9 mouse cellular contexts compared by ENCODE assay signal in genomic region chr2:38950281-38950719, GRCm38 (mm10). TPM values are rescaled to one million over a fixed set of nuclear protein-coding genes. Genes with fewer than 3 reads are reported as not detected.
DNase-seq lines count a peak whose midpoint lies in the region; ATAC-seq and TF ChIP-seq lines count a peak whose summit lies in the region.
"Had no signal": no experiment of that assay in that cellular context is flagged by ENCODE, and none has a peak within 500 bp of the region (broad histone marks: within the 10 kb centered on the region; RNA-seq: fewer than 3 reads in every experiment).

No protein-coding gene starts in this region.

- H3K4me1 ChIP-seq in forebrain, embryonic 12.5 days: no peaks in the 10 kb centered on the region
- no peaks in the 10 kb centered on the region for H3K4me1 ChIP-seq in forebrain, embryonic 10.5 days
- peaks cover 8% of the 10 kb centered on the region for H3K4me1 ChIP-seq in cerebellum, adult 2 months (ENCODE audit: control insufficient read depth, insufficient read depth, low read length)
- no peaks in the 10 kb centered on the region for H3K4me1 ChIP-seq in midbrain, embryonic 16.5 days (ENCODE audit: control insufficient read depth, insufficient read depth, low read length)
- H3K4me1 ChIP-seq in stomach, postnatal 0 days (replicated peaks; ENCODE audit: control insufficient read depth, insufficient read depth): no peaks in the 10 kb centered on the region

- intact Hi-C loops in gastrocnemius, postnatal 14 days (cut with DNase I; ENCODE audit: low total_unique reads): no loop called here
- intact Hi-C loops in left cerebral cortex, postnatal 14 days (cut with DNase I): no loop called here

- no peak overlapping the region for H3K9ac ChIP-seq in forebrain, embryonic 12.5 days
- H3K9ac ChIP-seq in midbrain, embryonic 16.5 days (ENCODE audit: low read depth, low read length): no peak overlapping the region
- no peak overlapping the region for H3K9ac ChIP-seq in stomach, postnatal 0 days (ENCODE audit: low read length)

- no peak for TF ChIP-seq POLR2A in cerebellum, adult 2 months (IDR thresholded peaks at IDR 0.05; ENCODE audit: borderline replicate concordance, insufficient read depth, low read length)

- H3K27ac ChIP-seq in forebrain, embryonic 12.5 days: no peak overlapping the region
- no peak overlapping the region for H3K27ac ChIP-seq in forebrain, embryonic 10.5 days
- H3K27ac ChIP-seq in cerebellum, adult 2 months (ENCODE audit: insufficient read depth, low read length): no peak overlapping the region
- H3K27ac ChIP-seq in midbrain, embryonic 16.5 days (ENCODE audit: low read length): no peak overlapping the region
- H3K27ac ChIP-seq in stomach, postnatal 0 days (replicated peaks): no peak overlapping the region

- TF ChIP-seq EP300 in stomach, postnatal 0 days (optimal IDR thresholded peaks at IDR 0.05): no peak

- H3K9me3 ChIP-seq in forebrain, embryonic 12.5 days: no peaks in the 10 kb centered on the region
- no peaks in the 10 kb centered on the region for H3K9me3 ChIP-seq in forebrain, embryonic 10.5 days
- no peaks in the 10 kb centered on the region for H3K9me3 ChIP-seq in midbrain, embryonic 16.5 days (replicated peaks; ENCODE audit: control insufficient read depth, low read length, poor library complexity, severe bottlenecking)
- no peaks in the 10 kb centered on the region for H3K9me3 ChIP-seq in stomach, postnatal 0 days (ENCODE audit: control insufficient read depth, low read length)

- no peak for DNase-seq in forebrain, embryonic 10.5 days (ENCODE audit: extremely low spot score, low spot score)
- peak; percentile 83 to 85 for DNase-seq in cerebellum, adult 2 months
- peak; percentile 78 for DNase-seq in gastrocnemius, postnatal 14 days
- peak; percentile 66 for DNase-seq in kidney, adult 18-20 months
- peak; percentile 83 to 94 for DNase-seq in left cerebral cortex, postnatal 14 days (ENCODE audit: low spot score in 2 of 2)
- peak; percentile 87 for DNase-seq in stomach, postnatal 0 days (ENCODE audit: low spot score)

- WGBS in forebrain, embryonic 12.5 days: 69% methylated on average over 7 of the region's 7 CpGs
- WGBS in forebrain, embryonic 10.5 days: 87% methylated on average over 7 of the region's 7 CpGs
- WGBS in cerebellum, adult 2 months: 5% methylated on average over 7 of the region's 7 CpGs
- 60% methylated on average over 7 of the region's 7 CpGs for WGBS in midbrain, embryonic 16.5 days
- WGBS in stomach, postnatal 0 days: 48% methylated on average over 7 of the region's 7 CpGs

- no peaks in the 10 kb centered on the region for H3K36me3 ChIP-seq in forebrain, embryonic 12.5 days (replicated peaks)
- no peaks in the 10 kb centered on the region for H3K36me3 ChIP-seq in forebrain, embryonic 10.5 days (replicated peaks)
- H3K36me3 ChIP-seq in midbrain, embryonic 16.5 days (ENCODE audit: control insufficient read depth, insufficient read depth, low read length): no peaks in the 10 kb centered on the region
- no peaks in the 10 kb centered on the region for H3K36me3 ChIP-seq in stomach, postnatal 0 days (ENCODE audit: control insufficient read depth, insufficient read depth, low read length)

- H3K27me3 ChIP-seq in forebrain, embryonic 12.5 days: no peaks in the 10 kb centered on the region
- H3K27me3 ChIP-seq in forebrain, embryonic 10.5 days (ENCODE audit: poor library complexity, severe bottlenecking): no peaks in the 10 kb centered on the region
- H3K27me3 ChIP-seq in cerebellum, adult 2 months (ENCODE audit: control insufficient read depth, insufficient read depth, low read length): no peaks in the 10 kb centered on the region
- no peaks in the 10 kb centered on the region for H3K27me3 ChIP-seq in midbrain, embryonic 16.5 days (ENCODE audit: control insufficient read depth, insufficient read depth, low read depth, low read length)
- H3K27me3 ChIP-seq in stomach, postnatal 0 days (ENCODE audit: control insufficient read depth, insufficient read depth, low read length): no peaks in the 10 kb centered on the region

- H3K4me2 ChIP-seq in forebrain, embryonic 12.5 days: no peak overlapping the region
- H3K4me2 ChIP-seq in midbrain, embryonic 16.5 days (ENCODE audit: low read length): no peak overlapping the region
- no peak overlapping the region for H3K4me2 ChIP-seq in stomach, postnatal 0 days (replicated peaks; ENCODE audit: low read depth)

- no peak overlapping the region for H3K4me3 ChIP-seq in forebrain, embryonic 12.5 days (replicated peaks)
- H3K4me3 ChIP-seq in forebrain, embryonic 10.5 days: no peak overlapping the region
- H3K4me3 ChIP-seq in cerebellum, adult 2 months (replicated peaks; ENCODE audit: insufficient read depth, low read depth, low read length): no peak overlapping the region
- no peak overlapping the region for H3K4me3 ChIP-seq in midbrain, embryonic 16.5 days (ENCODE audit: low read depth, low read length)
- H3K4me3 ChIP-seq in stomach, postnatal 0 days (ENCODE audit: low read depth, low read length): no peak overlapping the region

- ATAC-seq in forebrain, embryonic 12.5 days (ENCODE audit: low FRiP score): peak; percentile 73; the same call in 1 of the 2 replicates
- ATAC-seq in midbrain, embryonic 16.5 days: peak; percentile 85
- peak; percentile 92 for ATAC-seq in stomach, postnatal 0 days (ENCODE audit: low FRiP score, low TSS enrichment)

- no peak for TF ChIP-seq CTCF in cerebellum, adult 2 months (IDR thresholded peaks at IDR 0.05; ENCODE audit: borderline replicate concordance, insufficient read depth, low read depth, low read length)
- TF ChIP-seq CTCF in stomach, postnatal 0 days (IDR thresholded peaks at IDR 0.05; ENCODE audit: low read depth): no peak

RNA-seq across cellular contexts. Expression of gene Olfml2a, which starts 18.5 kb away (rescaled TPM):
- polyA plus RNA-seq in forebrain, embryonic 12.5 days (2016; fragmentation: Nextera tagmentation; extraction: Ambion mirVana): 2.1 and 2.4 TPM in 2 replicates
- polyA plus RNA-seq in forebrain, embryonic 10.5 days (2016; fragmentation: Nextera tagmentation; extraction: Ambion mirVana): 1.2 and 1.7 TPM in 2 replicates
- 0.95 and 1.3 TPM in 2 replicates for polyA plus RNA-seq in cerebellum, adult 2 months (2012; rRNA removed)
- 10 to 100 TPM; 13.7 to 18.8 TPM for total RNA-seq in gastrocnemius, postnatal 14 days (2021)
- 1 to 10 TPM; 3.5 to 4.0 TPM for total RNA-seq in left cerebral cortex, postnatal 14 days (2021)
- polyA plus RNA-seq in midbrain, embryonic 16.5 days (2015; fragmentation: Nextera tagmentation; extraction: Ambion mirVana): 3.2 and 3.5 TPM in 2 replicates
- polyA plus RNA-seq in stomach, postnatal 0 days (2015; fragmentation: Nextera tagmentation; extraction: Ambion mirVana): 2.7 and 3.5 TPM in 2 replicates
- polyA plus RNA-seq: C2C12 had no signal

RNA-seq across cellular contexts. Expression of gene Nr6a1, which starts 22.8 kb away (rescaled TPM):
- polyA plus RNA-seq in forebrain, embryonic 12.5 days (2016; fragmentation: Nextera tagmentation; extraction: Ambion mirVana): 1.7 and 2.7 TPM in 2 replicates
- polyA plus RNA-seq in forebrain, embryonic 10.5 days (2016; fragmentation: Nextera tagmentation; extraction: Ambion mirVana): 4.2 and 4.8 TPM in 2 replicates
- 5.2 and 6.7 TPM in 2 replicates for polyA plus RNA-seq in cerebellum, adult 2 months (2012; rRNA removed)
- 1 to 10 TPM; 1.5 to 2.1 TPM for total RNA-seq in gastrocnemius, postnatal 14 days (2021)
- total RNA-seq in left cerebral cortex, postnatal 14 days (2021): 1 to 10 TPM; 4.7 to 6.2 TPM
- polyA plus RNA-seq in midbrain, embryonic 16.5 days (2015; fragmentation: Nextera tagmentation; extraction: Ambion mirVana): 0.84 and 1.4 TPM in 2 replicates
- polyA plus RNA-seq in stomach, postnatal 0 days (2015; fragmentation: Nextera tagmentation; extraction: Ambion mirVana): 0.59 and 1.2 TPM in 2 replicates

RNA-seq across cellular contexts. Expression of gene Wdr38, which starts 47.0 kb away (rescaled TPM):
- 1.5 and 1.7 TPM in 2 replicates for polyA plus RNA-seq in forebrain, embryonic 12.5 days (2016; fragmentation: Nextera tagmentation; extraction: Ambion mirVana)
- polyA plus RNA-seq in forebrain, embryonic 10.5 days (2016; fragmentation: Nextera tagmentation; extraction: Ambion mirVana): 1.7 and 1.9 TPM in 2 replicates
- 1.00 and 1.4 TPM in 2 replicates for polyA plus RNA-seq in cerebellum, adult 2 months (2012; rRNA removed)
- total RNA-seq in gastrocnemius, postnatal 14 days (2021): under 1 TPM in 1 of 2 experiments, not detected in 1; 0.08 TPM
- total RNA-seq in left cerebral cortex, postnatal 14 days (2021): under 1 TPM; 0.40 to 0.51 TPM
- 1.8 and 2.3 TPM in 2 replicates for polyA plus RNA-seq in midbrain, embryonic 16.5 days (2015; fragmentation: Nextera tagmentation; extraction: Ambion mirVana)
- polyA plus RNA-seq in stomach, postnatal 0 days (2015; fragmentation: Nextera tagmentation; extraction: Ambion mirVana): 0.81 and 1.1 TPM in 2 replicates

RNA-seq across cellular contexts. Expression of gene Arpc5l, which starts 54.8 kb away (rescaled TPM):
- 137 and 143 TPM in 2 replicates for polyA plus RNA-seq in forebrain, embryonic 12.5 days (2016; fragmentation: Nextera tagmentation; extraction: Ambion mirVana)
- 126 and 131 TPM in 2 replicates for polyA plus RNA-seq in forebrain, embryonic 10.5 days (2016; fragmentation: Nextera tagmentation; extraction: Ambion mirVana)
- polyA plus RNA-seq in cerebellum, adult 2 months (2012; rRNA removed): 106 and 121 TPM in 2 replicates
- total RNA-seq in gastrocnemius, postnatal 14 days (2021): 10 to 100 TPM; 55.1 to 58.2 TPM
- total RNA-seq in left cerebral cortex, postnatal 14 days (2021): 100 to 1,000 TPM; 100 to 107 TPM
- polyA plus RNA-seq in midbrain, embryonic 16.5 days (2015; fragmentation: Nextera tagmentation; extraction: Ambion mirVana): 137 and 141 TPM in 2 replicates
- 136 and 142 TPM in 2 replicates for polyA plus RNA-seq in stomach, postnatal 0 days (2015; fragmentation: Nextera tagmentation; extraction: Ambion mirVana)

RNA-seq across cellular contexts. Expression of gene Rpl35, which starts 55.1 kb away (rescaled TPM):
- 970 and 1,048 TPM in 2 replicates for polyA plus RNA-seq in forebrain, embryonic 12.5 days (2016; fragmentation: Nextera tagmentation; extraction: Ambion mirVana)
- polyA plus RNA-seq in forebrain, embryonic 10.5 days (2016; fragmentation: Nextera tagmentation; extraction: Ambion mirVana): 1,010 and 1,015 TPM in 2 replicates
- polyA plus RNA-seq in cerebellum, adult 2 months (2012; rRNA removed): 221 and 222 TPM in 2 replicates
- 100 to 1,000 TPM; 326 to 377 TPM for total RNA-seq in gastrocnemius, postnatal 14 days (2021)
- 100 to 1,000 TPM; 234 to 241 TPM for total RNA-seq in left cerebral cortex, postnatal 14 days (2021)
- polyA plus RNA-seq in midbrain, embryonic 16.5 days (2015; fragmentation: Nextera tagmentation; extraction: Ambion mirVana): 563 and 566 TPM in 2 replicates
- 956 and 1,016 TPM in 2 replicates for polyA plus RNA-seq in stomach, postnatal 0 days (2015; fragmentation: Nextera tagmentation; extraction: Ambion mirVana)
